Comparison of ENCODE assay signal across 11 mouse cellular contexts in genomic region chr13:73683682-73684081, GRCm38 (mm10). TPM values are rescaled to one million over a fixed set of nuclear protein-coding genes. Genes with fewer than 3 reads are reported as not detected.
A peak's percentile ranks its signal among the peaks of the same experiment; 100 is the strongest.
DNase-seq lines count a peak whose midpoint lies in the region; ATAC-seq lines count a peak whose summit lies in the region.
"Had no signal": no experiment of that assay in that cellular context is flagged by ENCODE, and none has a peak within 500 bp of the region (broad histone marks: within the 10 kb centered on the region; RNA-seq: fewer than 3 reads in every experiment).

No protein-coding gene starts in this region.

- ATAC-seq in hindbrain, embryonic 13.5 days (ENCODE audit: low FRiP score): no peak

- H3K9ac ChIP-seq in hindbrain, embryonic 13.5 days: no peak overlapping the region
- H3K9ac ChIP-seq: midbrain, embryonic 12.5 days had no signal

- no peak overlapping the region for H3K4me3 ChIP-seq in hindbrain, embryonic 13.5 days
- no peak overlapping the region for H3K4me3 ChIP-seq in midbrain, embryonic 10.5 days
- H3K4me3 ChIP-seq: midbrain, embryonic 12.5 days had no signal

- 90% methylated on average over 11 of the region's 11 CpGs for WGBS in hindbrain, embryonic 13.5 days
- WGBS in midbrain, embryonic 10.5 days: 93% methylated on average over 11 of the region's 11 CpGs

- H3K27me3 ChIP-seq in hindbrain, embryonic 13.5 days: no peaks in the 10 kb centered on the region
- H3K27me3 ChIP-seq in midbrain, embryonic 10.5 days (ENCODE audit: low read depth, poor library complexity, severe bottlenecking): no peaks in the 10 kb centered on the region
- H3K27me3 ChIP-seq: midbrain, embryonic 12.5 days had no signal

- no peaks in the 10 kb centered on the region for H3K9me3 ChIP-seq in hindbrain, embryonic 13.5 days
- H3K9me3 ChIP-seq in midbrain, embryonic 10.5 days (replicated peaks): no peaks in the 10 kb centered on the region
- H3K9me3 ChIP-seq: midbrain, embryonic 12.5 days had no signal

- no peaks in the 10 kb centered on the region for H3K36me3 ChIP-seq in hindbrain, embryonic 13.5 days
- H3K36me3 ChIP-seq in midbrain, embryonic 10.5 days: no peaks in the 10 kb centered on the region
- H3K36me3 ChIP-seq: midbrain, embryonic 12.5 days had no signal

- H3K4me2 ChIP-seq in hindbrain, embryonic 13.5 days: no peak overlapping the region
- H3K4me2 ChIP-seq: midbrain, embryonic 12.5 days had no signal

- no peaks in the 10 kb centered on the region for H3K4me1 ChIP-seq in hindbrain, embryonic 13.5 days (replicated peaks)
- no peaks in the 10 kb centered on the region for H3K4me1 ChIP-seq in midbrain, embryonic 10.5 days
- H3K4me1 ChIP-seq: midbrain, embryonic 12.5 days had no signal

- no peak overlapping the region for H3K27ac ChIP-seq in hindbrain, embryonic 13.5 days
- H3K27ac ChIP-seq in midbrain, embryonic 10.5 days (replicated peaks): no peak overlapping the region
- H3K27ac ChIP-seq: midbrain, embryonic 12.5 days had no signal

- DNase-seq in adrenal gland, adult 2 months: peak; percentile 29
- no peak for DNase-seq in adrenal gland, adult 18-20 months (ENCODE audit: low spot score in 2 of 2)
- DNase-seq in kidney, postnatal 36 days: peak; percentile 40 to 77
- DNase-seq in kidney, postnatal 10 days: no peak
- peak; percentile 23 for DNase-seq in heart, postnatal 4 days
- DNase-seq in ovary, postnatal 36 days (ENCODE audit: low spot score): peak; percentile 11
- DNase-seq in midbrain, embryonic 10.5 days (ENCODE audit: low spot score): no peak

RNA-seq across cellular contexts. Expression of gene Slc6a18, which starts 5.9 kb away (rescaled TPM):
- total RNA-seq in adrenal gland, adult 2 months (2021): not detected
- not detected in 2 replicates for polyA plus RNA-seq in adrenal gland, adult 2 months (2012; rRNA removed)
- total RNA-seq in adrenal gland, adult 18-20 months (2021): under 1 TPM in 1 of 2 experiments, not detected in 1; 0.07 TPM
- not detected for total RNA-seq in heart, postnatal 4 days (2021)
- polyA plus RNA-seq in hindbrain, embryonic 13.5 days (2015; fragmentation: Nextera tagmentation; extraction: Ambion mirVana): not detected in 2 replicates
- polyA plus RNA-seq in midbrain, embryonic 10.5 days (2016; fragmentation: Nextera tagmentation; extraction: Ambion mirVana): not detected in 2 replicates
- total RNA-seq: left cerebral cortex, postnatal 10 days had no signal
- polyA plus RNA-seq: heart, embryonic 14.5 days; midbrain, embryonic 12.5 days had no signal

RNA-seq across cellular contexts. Expression of gene Slc6a19, which starts 21.0 kb away (rescaled TPM):
- under 1 TPM; 0.20 to 0.48 TPM for total RNA-seq in adrenal gland, adult 2 months (2021)
- polyA plus RNA-seq in adrenal gland, adult 2 months (2012; rRNA removed): 0.09 and 0.17 TPM in 2 replicates
- total RNA-seq in adrenal gland, adult 18-20 months (2021): under 1 TPM; 0.35 to 0.36 TPM
- not detected for total RNA-seq in heart, postnatal 4 days (2021)
- polyA plus RNA-seq in hindbrain, embryonic 13.5 days (2015; fragmentation: Nextera tagmentation; extraction: Ambion mirVana): 0.18 and 0.29 TPM in 2 replicates
- 0.10 and 0.15 TPM in 2 replicates for polyA plus RNA-seq in midbrain, embryonic 10.5 days (2016; fragmentation: Nextera tagmentation; extraction: Ambion mirVana)
- total RNA-seq: left cerebral cortex, postnatal 10 days had no signal
- polyA plus RNA-seq: heart, embryonic 14.5 days had no signal

RNA-seq across cellular contexts. Expression of gene Slc12a7, which starts 49.2 kb away (rescaled TPM):
- 10 to 100 TPM; 29.3 to 49.3 TPM for total RNA-seq in adrenal gland, adult 2 months (2021)
- 50.5 and 57.0 TPM in 2 replicates for polyA plus RNA-seq in adrenal gland, adult 2 months (2012; rRNA removed)
- total RNA-seq in adrenal gland, adult 18-20 months (2021): 10 to 100 TPM; 33.1 to 38.4 TPM
- total RNA-seq in heart, postnatal 4 days (2021): 100 to 1,000 TPM; 145 to 150 TPM
- polyA plus RNA-seq in hindbrain, embryonic 13.5 days (2015; fragmentation: Nextera tagmentation; extraction: Ambion mirVana): 14.3 and 14.9 TPM in 2 replicates
- polyA plus RNA-seq in midbrain, embryonic 10.5 days (2016; fragmentation: Nextera tagmentation; extraction: Ambion mirVana): 47.8 and 52.5 TPM in 2 replicates

RNA-seq across cellular contexts. Expression of gene Tert, which starts 57.0 kb away (rescaled TPM):
- total RNA-seq in adrenal gland, adult 2 months (2021): 1 to 10 TPM; 6.2 to 6.8 TPM
- polyA plus RNA-seq in adrenal gland, adult 2 months (2012; rRNA removed): 12.0 and 21.4 TPM in 2 replicates
- total RNA-seq in adrenal gland, adult 18-20 months (2021): 1 to 10 TPM; 3.7 to 5.9 TPM
- under 1 TPM; 0.56 to 0.60 TPM for total RNA-seq in heart, postnatal 4 days (2021)
- polyA plus RNA-seq in hindbrain, embryonic 13.5 days (2015; fragmentation: Nextera tagmentation; extraction: Ambion mirVana): 5.3 and 8.1 TPM in 2 replicates
- polyA plus RNA-seq in midbrain, embryonic 10.5 days (2016; fragmentation: Nextera tagmentation; extraction: Ambion mirVana): 5.0 and 5.7 TPM in 2 replicates

Comparison
In these comparisons a context has a peak if more than half of its experiments do, and no peak if none do; other contexts are left out.
1. DNase-seq: peak in adrenal gland, adult 2 months (single experiment), kidney, postnatal 36 days (2 of 2), heart, postnatal 4 days (single experiment) and ovary, postnatal 36 days (single experiment); none in adrenal gland, adult 18-20 months (0 of 2), kidney, postnatal 10 days (single experiment) and midbrain, embryonic 10.5 days (single experiment).